Mouse (Mus musculus) hindbrain, embryonic 14.5 days (tissue): ENCODE data around the gene Spaca3. TPM values are rescaled to one million over a fixed set of nuclear protein-coding genes. Genes with fewer than 3 reads are reported as not detected.

Experiments
- ATAC-seq: fragments of 200-750 bp; cut with Nextera tagmentation; 2 replicates; pipeline ENCODE4 v1.8.0; 2017; ENCODE audit warnings: moderate number of reproducible peaks, mild to moderate bottlenecking, moderate TSS enrichment, moderate library complexity; ENCODE audit not compliant: low FRiP score
- DNase-seq: peaks from one replicate; pipeline ENCODE4 v3.0.0-alpha.2; 2015; ENCODE audit warnings: low spot score
- H3K27ac ChIP-seq: fragments of 300-500 bp; sonication (generic); 2 replicates; pipeline ENCODE4 v1.5.1; 2014; ENCODE audit warnings: mild to moderate bottlenecking, moderate library complexity
- H3K27me3 ChIP-seq: fragments of 300-500 bp; sonication (generic); 2 replicates; pipeline ENCODE4 v1.6.1; 2014; ENCODE audit warnings: mild to moderate bottlenecking, low read length, mixed read lengths; ENCODE audit not compliant: control insufficient read depth, insufficient read depth
- H3K36me3 ChIP-seq: fragments of 300-500 bp; sonication (generic); replicated peaks from 2 replicates; pipeline ENCODE4 v1.6.1; 2014; ENCODE audit not compliant: control insufficient read depth, insufficient read depth
- H3K4me1 ChIP-seq: fragments of 300-500 bp; sonication (generic); replicated peaks from 2 replicates; pipeline ENCODE4 v1.6.1; 2014; ENCODE audit warnings: antibody characterized with exemption, low read length, mixed read lengths; ENCODE audit not compliant: control insufficient read depth, insufficient read depth
- H3K4me2 ChIP-seq: fragments of 300-500 bp; sonication (generic); replicated peaks from 2 replicates; pipeline ENCODE4 v1.6.1; 2014; ENCODE audit warnings: mild to moderate bottlenecking, moderate library complexity
- H3K4me3 ChIP-seq: fragments of 300-500 bp; sonication (generic); replicated peaks from 2 replicates; pipeline ENCODE4 v1.5.1; 2014; ENCODE audit warnings: mild to moderate bottlenecking, low read length
- H3K9ac ChIP-seq: fragments of 300-500 bp; sonication (generic); 2 replicates; pipeline ENCODE4 v1.6.1; 2014
- H3K9me3 ChIP-seq: fragments of 300-500 bp; sonication (generic); 2 replicates; pipeline ENCODE4 v1.6.1; 2016; ENCODE audit warnings: low read length; ENCODE audit not compliant: control insufficient read depth
- whole genome bisulfite sequencing: fragments of 180-500 bp; shearing (Covaris S2); extraction: QIAGEN DNeasy Blood & Tissue Kit; methylation state at CpG from one replicate; pipeline ENCODE4 v1.1.7; 2014; 5-methylcytosine and 5-hydroxymethylcytosine counted together
- polyA plus RNA-seq: library from polyadenylated mRNA; unstranded; fragments of >200 nt; fragmentation: Nextera tagmentation; extraction: Ambion mirVana; gene quantifications from 2 replicates; pipeline ENCODE4 v1.2.1, GENCODE M21; 2014

Gene Spaca3
- polyA plus RNA-seq, 1 experiment from 2014 or later, result not detected

DNA sequence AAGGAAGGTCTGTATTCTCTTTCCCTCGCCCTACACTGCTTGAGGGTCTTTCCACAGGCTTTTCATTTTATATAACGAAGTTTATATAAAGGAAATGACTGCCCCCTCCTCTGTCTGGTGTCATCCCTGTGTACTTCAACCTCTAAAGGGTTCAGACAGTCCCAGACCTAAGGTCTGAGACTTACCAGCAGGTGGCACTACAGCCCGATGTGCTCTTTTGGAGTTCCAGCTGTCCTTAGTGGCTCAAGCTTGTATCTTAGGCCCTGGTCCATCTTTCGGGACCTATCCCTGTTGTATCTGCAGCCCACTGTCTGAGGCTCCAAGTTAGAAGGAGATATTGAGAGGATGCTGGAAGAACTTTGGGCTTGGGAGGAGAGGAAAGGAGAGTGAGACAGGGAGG lies 48.3 kb downstream of the Spaca3 start:
- H3K4me2 ChIP-seq, result no peak overlapping the region
- WGBS, result 41% methylated on average over 4 of the region's 4 CpGs
- H3K27me3 ChIP-seq, result no peaks in the 10 kb centered on the region
- no peak overlapping the region for H3K27ac ChIP-seq
- no peaks in the 10 kb centered on the region for H3K9me3 ChIP-seq
- no peak for ATAC-seq
- peak; percentile 78 for DNase-seq
- no peaks in the 10 kb centered on the region for H3K36me3 ChIP-seq
- H3K9ac ChIP-seq, result no peak overlapping the region
- H3K4me1 ChIP-seq, result no peaks in the 10 kb centered on the region
- H3K4me3 ChIP-seq, result no peak overlapping the region

DNA sequence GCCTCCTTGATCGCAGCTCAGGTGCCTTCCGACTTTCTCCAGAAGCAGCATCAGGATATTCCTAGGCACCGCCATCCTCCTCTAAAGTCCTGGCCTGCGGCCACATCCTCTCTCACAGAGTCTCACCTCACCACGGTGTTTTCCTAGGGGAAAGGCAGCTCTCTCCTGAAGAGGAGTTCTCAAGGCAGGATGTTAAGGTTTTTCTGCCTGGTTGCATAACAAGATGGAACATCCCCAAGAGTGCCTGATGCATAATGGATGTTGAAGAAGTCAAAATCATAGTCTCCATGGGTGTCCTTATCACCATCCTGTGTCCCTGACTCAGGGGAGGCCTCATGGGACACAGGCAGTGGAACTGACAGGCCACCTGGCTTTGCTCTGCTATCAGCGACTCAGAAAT lies 49.7 kb downstream of the Spaca3 start:
- no peak overlapping the region for H3K9ac ChIP-seq
- 85% methylated on average over 6 of the region's 6 CpGs for WGBS
- no peak overlapping the region for H3K4me3 ChIP-seq
- H3K36me3 ChIP-seq, result no peaks in the 10 kb centered on the region
- DNase-seq, result no peak
- H3K27ac ChIP-seq, result no peak overlapping the region
- no peak for ATAC-seq
- H3K27me3 ChIP-seq, result no peaks in the 10 kb centered on the region
- no peaks in the 10 kb centered on the region for H3K4me1 ChIP-seq
- no peaks in the 10 kb centered on the region for H3K9me3 ChIP-seq
- no peak overlapping the region for H3K4me2 ChIP-seq

DNA sequence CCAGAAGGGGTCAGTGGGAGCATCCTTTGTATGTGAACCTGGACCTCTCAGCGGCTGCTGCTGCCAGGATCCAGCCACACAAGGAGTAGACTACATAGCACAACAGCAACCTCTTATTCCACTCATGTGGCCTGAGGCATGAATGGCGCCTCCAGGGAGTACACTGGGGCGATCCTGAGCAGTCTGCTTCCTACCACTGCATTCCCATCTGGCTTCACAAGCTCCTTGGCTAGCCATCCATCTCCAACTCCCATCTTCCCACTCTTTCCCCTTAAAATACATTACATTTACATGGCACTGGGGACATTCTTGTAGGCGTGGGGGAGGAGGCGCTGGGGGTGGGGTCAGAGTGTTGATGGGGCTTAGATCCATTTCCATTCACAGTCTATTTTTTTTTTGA lies 54.6 kb downstream of the Spaca3 start:
- no peaks in the 10 kb centered on the region for H3K36me3 ChIP-seq
- 83% methylated on average over 5 of the region's 5 CpGs for WGBS
- H3K4me2 ChIP-seq, result no peak overlapping the region
- H3K4me1 ChIP-seq, result no peaks in the 10 kb centered on the region
- H3K9ac ChIP-seq, result no peak overlapping the region
- ATAC-seq (no peak), DNase-seq (no peak)
- peaks cover 5% of the 10 kb centered on the region; the same call in 1 of the 2 replicates for H3K9me3 ChIP-seq
- no peaks in the 10 kb centered on the region for H3K27me3 ChIP-seq
- no peak overlapping the region for H3K27ac ChIP-seq
- H3K4me3 ChIP-seq, result no peak overlapping the region

GRCm38 (mm10) chr11:80913408-80914024 lies 55.4 kb downstream of the Spaca3 start:
- DNase-seq (no peak), ATAC-seq (no peak)
- H3K9ac ChIP-seq, result no peak overlapping the region
- peaks cover 5% of the 10 kb centered on the region; the same call in 1 of the 2 replicates for H3K9me3 ChIP-seq
- H3K27ac ChIP-seq, result no peak overlapping the region
- no peaks in the 10 kb centered on the region for H3K4me1 ChIP-seq
- H3K4me2 ChIP-seq, result no peak overlapping the region
- no peak overlapping the region for H3K4me3 ChIP-seq
- H3K27me3 ChIP-seq, result no peaks in the 10 kb centered on the region
- no peaks in the 10 kb centered on the region for H3K36me3 ChIP-seq
- WGBS, result 47% methylated on average over 4 of the region's 4 CpGs

Other genes with a start within 250 kb of the Spaca3 start
- 2.9 TPM in 2 replicates for gene Myo1d, start 78.3 kb upstream of the Spaca3 start, polyA plus RNA-seq
- gene Tmem98, start 48.2 kb upstream of the Spaca3 start, polyA plus RNA-seq, result 20.1 and 21.9 TPM in 2 replicates